Mouse (Mus musculus): ENCODE data around the gene Acsl5.

GRCm38 (mm10) chr19:55286034-55286433 lies 34.3 kb downstream of the Acsl5 start:
- TF ChIP-seq CTCF (IDR thresholded peaks at IDR 0.05; ENCODE audit: control insufficient read depth, insufficient read depth, insufficient read length): no peak
- no peak for TF ChIP-seq CEBPB (IDR thresholded peaks at IDR 0.05; ENCODE audit: low read depth)
- no peak for TF ChIP-seq USF1 (IDR thresholded peaks at IDR 0.05; ENCODE audit: low read depth)
- TF ChIP-seq FOSL1 (IDR thresholded peaks at IDR 0.05; ENCODE audit: insufficient read depth, low read length, poor library complexity, severe bottlenecking): no peak
- TF ChIP-seq MAX (IDR thresholded peaks at IDR 0.05): no peak
- TF ChIP-seq MYOG (IDR thresholded peaks at IDR 0.05; ENCODE audit: control insufficient read depth, extremely low read depth, insufficient read length): no peak
